9 mouse cellular contexts compared by ENCODE assay signal in genomic region chr11:99364412-99364811, GRCm38 (mm10). TPM values are rescaled to one million over a fixed set of nuclear protein-coding genes. Genes with fewer than 3 reads are reported as not detected.
DNase-seq lines count a peak whose midpoint lies in the region; ATAC-seq lines count a peak whose summit lies in the region.
"Had no signal": no experiment of that assay in that cellular context is flagged by ENCODE, and none has a peak within 500 bp of the region (broad histone marks: within the 10 kb centered on the region; RNA-seq: fewer than 3 reads in every experiment).

No protein-coding gene starts in this region.

- no peak overlapping the region for H3K9ac ChIP-seq in hindbrain, embryonic 11.5 days (ENCODE audit: low read depth, low read length)
- H3K9ac ChIP-seq in hindbrain, embryonic 13.5 days = no peak overlapping the region
- H3K9ac ChIP-seq: embryonic facial prominence, embryonic 13.5 days had no signal

- no peaks in the 10 kb centered on the region for H3K4me1 ChIP-seq in hindbrain, embryonic 11.5 days (replicated peaks; ENCODE audit: control insufficient read depth, insufficient read depth, low read length)
- H3K4me1 ChIP-seq in hindbrain, embryonic 13.5 days (replicated peaks) = no peaks in the 10 kb centered on the region
- H3K4me1 ChIP-seq: embryonic facial prominence, embryonic 13.5 days had no signal

- H3K9me3 ChIP-seq in hindbrain, embryonic 11.5 days (ENCODE audit: control insufficient read depth, low read length) = no peaks in the 10 kb centered on the region
- H3K9me3 ChIP-seq in hindbrain, embryonic 13.5 days = no peaks in the 10 kb centered on the region
- H3K9me3 ChIP-seq: embryonic facial prominence, embryonic 13.5 days had no signal

- H3K27ac ChIP-seq in hindbrain, embryonic 11.5 days (ENCODE audit: low read depth, low read length) = no peak overlapping the region
- no peak overlapping the region for H3K27ac ChIP-seq in hindbrain, embryonic 13.5 days
- H3K27ac ChIP-seq: embryonic facial prominence, embryonic 13.5 days had no signal

- no peak overlapping the region for H3K4me2 ChIP-seq in hindbrain, embryonic 11.5 days (replicated peaks; ENCODE audit: low read depth, low read length)
- no peak overlapping the region for H3K4me2 ChIP-seq in hindbrain, embryonic 13.5 days
- H3K4me2 ChIP-seq: embryonic facial prominence, embryonic 13.5 days had no signal

- ATAC-seq in hindbrain, embryonic 11.5 days (ENCODE audit: low FRiP score) = no peak
- ATAC-seq in hindbrain, embryonic 13.5 days (ENCODE audit: low FRiP score) = no peak

- WGBS in hindbrain, embryonic 11.5 days = 25% methylated on average over 9 of the region's 9 CpGs
- WGBS in hindbrain, embryonic 13.5 days = 29% methylated on average over 9 of the region's 9 CpGs

- peak; percentile 78 for DNase-seq in hindbrain, embryonic 11.5 days (ENCODE audit: low spot score)
- DNase-seq in urinary bladder, postnatal 25 days (ENCODE audit: low spot score) = peak; percentile 17
- no peak for DNase-seq in urinary bladder, postnatal 36 days (ENCODE audit: low spot score in 2 of 2)
- peak; percentile 35 to 61 for DNase-seq in cerebellum, postnatal 25 days
- DNase-seq in left cerebral cortex, adult 11 months (ENCODE audit: low spot score) = peak; percentile 26
- DNase-seq in right cerebral cortex, postnatal 4 days = peak; percentile 13
- no peak for DNase-seq in T-cell, adult 2 months (ENCODE audit: low spot score)

- no peak overlapping the region for H3K4me3 ChIP-seq in hindbrain, embryonic 11.5 days (ENCODE audit: low read depth, low read length)
- H3K4me3 ChIP-seq in hindbrain, embryonic 13.5 days = no peak overlapping the region
- H3K4me3 ChIP-seq: embryonic facial prominence, embryonic 13.5 days had no signal

- no peaks in the 10 kb centered on the region for H3K27me3 ChIP-seq in hindbrain, embryonic 11.5 days (ENCODE audit: control insufficient read depth, insufficient read depth, low read length)
- H3K27me3 ChIP-seq in hindbrain, embryonic 13.5 days = 0 out of 2 replicates have a peak, but pooled peaks cover 5% of the 10 kb centered on the region
- H3K27me3 ChIP-seq: embryonic facial prominence, embryonic 13.5 days had no signal

- no peaks in the 10 kb centered on the region for H3K36me3 ChIP-seq in hindbrain, embryonic 11.5 days (ENCODE audit: control insufficient read depth, insufficient read depth, low read length)
- H3K36me3 ChIP-seq in hindbrain, embryonic 13.5 days = no peaks in the 10 kb centered on the region
- H3K36me3 ChIP-seq: embryonic facial prominence, embryonic 13.5 days had no signal

RNA-seq across cellular contexts. Expression of gene Krt28, which starts 10.3 kb away (rescaled TPM):
- polyA plus RNA-seq in hindbrain, embryonic 11.5 days (2014; fragmentation: Nextera tagmentation; extraction: Ambion mirVana) = 0.39 and 0.60 TPM in 2 replicates
- polyA plus RNA-seq in hindbrain, embryonic 13.5 days (2015; fragmentation: Nextera tagmentation; extraction: Ambion mirVana) = 0.43 and 0.47 TPM in 2 replicates

RNA-seq across cellular contexts. Expression of gene Krt27, which starts 13.5 kb away (rescaled TPM):
- not detected in 2 replicates for polyA plus RNA-seq in hindbrain, embryonic 11.5 days (2014; fragmentation: Nextera tagmentation; extraction: Ambion mirVana)
- polyA plus RNA-seq in hindbrain, embryonic 13.5 days (2015; fragmentation: Nextera tagmentation; extraction: Ambion mirVana) = not detected in 2 replicates

RNA-seq across cellular contexts. Expression of gene Krt10, which starts 24.8 kb away (rescaled TPM):
- polyA plus RNA-seq in hindbrain, embryonic 11.5 days (2014; fragmentation: Nextera tagmentation; extraction: Ambion mirVana) = 27.8 and 35.1 TPM in 2 replicates
- 32.7 and 41.6 TPM in 2 replicates for polyA plus RNA-seq in hindbrain, embryonic 13.5 days (2015; fragmentation: Nextera tagmentation; extraction: Ambion mirVana)

RNA-seq across cellular contexts. Expression of gene Krt26, which starts 26.6 kb away (rescaled TPM):
- 0.12 and 0.24 TPM in 2 replicates for polyA plus RNA-seq in hindbrain, embryonic 11.5 days (2014; fragmentation: Nextera tagmentation; extraction: Ambion mirVana)
- 0.13 and 0.21 TPM in 2 replicates for polyA plus RNA-seq in hindbrain, embryonic 13.5 days (2015; fragmentation: Nextera tagmentation; extraction: Ambion mirVana)
- polyA plus RNA-seq: embryonic facial prominence, embryonic 13.5 days had no signal

RNA-seq across cellular contexts. Expression of gene Krt25, which starts 41.7 kb away (rescaled TPM):
- polyA plus RNA-seq in hindbrain, embryonic 11.5 days (2014; fragmentation: Nextera tagmentation; extraction: Ambion mirVana) = not detected in 2 replicates
- polyA plus RNA-seq in hindbrain, embryonic 13.5 days (2015; fragmentation: Nextera tagmentation; extraction: Ambion mirVana) = 0.19 and 0.35 TPM in 2 replicates

Comparison
In these comparisons a context has a peak if more than half of its experiments do, and no peak if none do; other contexts are left out.
1. DNase-seq: peak in hindbrain, embryonic 11.5 days (single experiment), urinary bladder, postnatal 25 days (single experiment), cerebellum, postnatal 25 days (2 of 2), left cerebral cortex, adult 11 months (single experiment) and right cerebral cortex, postnatal 4 days (single experiment); none in urinary bladder, postnatal 36 days (0 of 2) and T-cell, adult 2 months (single experiment).